Mouse (Mus musculus): ENCODE data around the gene Btbd35f1.
"Not testable (repeated sequence)": the region's sequence is repeated elsewhere in the genome, so short reads cannot be mapped to it uniquely, and the experiment has no call there.

Gene Btbd35f1

GRCm38 (mm10) chrX:32559755-32560154 is at the start of gene Btbd35f1:
Gene Btbd35f1, plus strand, starts transcription at chrX:32560055.
- not testable (repeated sequence) for DNase-seq (ENCODE audit: low spot score)

GRCm38 (mm10) chrX:32590878-32591542 is 31.2 kb downstream of the Btbd35f1 start:
- DNase-seq (ENCODE audit: low spot score): not testable (repeated sequence)

- not testable (repeated sequence) for DNase-seq (ENCODE audit: low spot score)
Measured at GRCm38 (mm10) chrX:32601008-32601407, 41.2 kb downstream of the Btbd35f1 start.

GRCm38 (mm10) chrX:32601425-32601824 is 41.6 kb downstream of the Btbd35f1 start:
- not testable (repeated sequence) for DNase-seq (ENCODE audit: low spot score)
